Mouse (Mus musculus): ENCODE results near the gene Lrrc8c. TPM values are rescaled to one million over a fixed set of nuclear protein-coding genes. Genes with fewer than 3 reads are reported as not detected.

Gene Lrrc8c
- polyA plus RNA-seq, 1 experiment from 2014 or later = 23.0 TPM

DNA sequence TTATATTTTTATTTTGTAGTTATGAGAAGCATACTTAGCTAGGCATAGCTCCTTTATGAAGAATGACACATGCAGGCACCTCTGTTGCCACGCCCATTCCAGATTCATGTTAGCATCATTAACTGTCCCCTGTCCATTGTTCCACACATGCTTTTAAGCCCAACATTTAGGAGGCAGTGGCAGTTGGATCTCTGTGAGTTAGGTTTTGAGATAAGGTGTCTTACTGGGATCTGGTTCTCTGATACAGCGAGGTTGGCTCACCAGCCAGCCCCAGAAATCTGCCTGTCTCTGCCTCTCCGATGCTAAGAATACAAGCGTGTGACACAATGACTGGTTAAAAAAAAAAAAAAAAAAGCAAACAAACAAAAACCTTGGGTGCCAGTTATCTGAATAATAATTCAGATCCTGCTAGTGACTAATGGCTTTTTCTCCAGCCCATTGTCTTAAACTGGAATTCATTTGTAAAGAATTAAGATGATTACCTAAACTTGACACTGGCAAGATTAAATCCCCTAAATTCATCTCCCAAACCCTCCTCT lies 7.0 kb downstream of the Lrrc8c start:
- Histone ChIP-seq H3K4me3 (ENCODE audit: low read depth, low read length) (no peak overlapping the region), H3K9me3 (ENCODE audit: low read length) (no peaks in the 10 kb centered on the region), H3K36me3 (ENCODE audit: insufficient read depth, low read length) (no peaks in the 10 kb centered on the region), H3K9ac (replicated peaks; ENCODE audit: low read depth) (no peak overlapping the region), H3K27me3 (replicated peaks; ENCODE audit: insufficient read depth, low read length) (no peaks in the 10 kb centered on the region), H3K4me2 (replicated peaks; ENCODE audit: low read depth, low read length) (no peak overlapping the region), H3K27ac (ENCODE audit: low read length) (no peak overlapping the region), H3K4me1 (ENCODE audit: insufficient read depth, low read depth, low read length) (peaks cover 18% of the 10 kb centered on the region; the same call in 1 of the 2 replicates)
- no peak for DNase-seq (ENCODE audit: low spot score)
- 82% methylated on average over 4 of the region's 4 CpGs for WGBS
- TF ChIP-seq CTCF (IDR thresholded peaks at IDR 0.05) (no peak), EP300 (IDR thresholded peaks at IDR 0.05) (no peak)
- no peak for ATAC-seq

DNA sequence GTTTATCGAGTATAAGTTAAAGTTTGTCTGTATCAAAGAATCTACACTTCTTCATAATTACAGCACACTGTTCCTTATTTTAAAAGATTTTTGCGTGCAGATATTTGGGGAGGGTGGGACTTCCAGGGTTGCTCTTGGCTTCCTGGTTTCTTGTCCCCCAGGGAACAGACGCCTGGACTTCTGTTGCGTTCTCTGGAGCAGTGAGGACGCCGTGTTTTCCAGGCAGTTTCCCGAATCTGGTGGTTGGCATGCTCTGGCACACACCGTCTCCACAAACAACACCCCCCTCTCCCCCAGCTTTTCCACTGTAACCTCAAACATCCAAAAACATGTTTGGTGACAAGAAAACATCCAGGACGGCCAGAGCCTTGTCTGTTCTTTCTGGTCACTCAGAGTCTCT lies 7.6 kb downstream of the Lrrc8c start:
- no peak for ATAC-seq
- Histone ChIP-seq H3K27me3 (replicated peaks; ENCODE audit: insufficient read depth, low read length) (no peaks in the 10 kb centered on the region), H3K9me3 (ENCODE audit: low read length) (no peaks in the 10 kb centered on the region), H3K4me1 (ENCODE audit: insufficient read depth, low read depth, low read length) (peaks cover 20% of the 10 kb centered on the region; the same call in 1 of the 2 replicates), H3K27ac (ENCODE audit: low read length) (no peak overlapping the region), H3K4me2 (replicated peaks; ENCODE audit: low read depth, low read length) (no peak overlapping the region), H3K4me3 (ENCODE audit: low read depth, low read length) (no peak overlapping the region), H3K36me3 (ENCODE audit: insufficient read depth, low read length) (no peaks in the 10 kb centered on the region), H3K9ac (replicated peaks; ENCODE audit: low read depth) (no peak overlapping the region)
- no peak for TF ChIP-seq CTCF (IDR thresholded peaks at IDR 0.05)
- no peak for TF ChIP-seq EP300 (IDR thresholded peaks at IDR 0.05)
- 89% methylated on average over 9 of the region's 9 CpGs for WGBS
- no peak for DNase-seq (ENCODE audit: low spot score)

DNA sequence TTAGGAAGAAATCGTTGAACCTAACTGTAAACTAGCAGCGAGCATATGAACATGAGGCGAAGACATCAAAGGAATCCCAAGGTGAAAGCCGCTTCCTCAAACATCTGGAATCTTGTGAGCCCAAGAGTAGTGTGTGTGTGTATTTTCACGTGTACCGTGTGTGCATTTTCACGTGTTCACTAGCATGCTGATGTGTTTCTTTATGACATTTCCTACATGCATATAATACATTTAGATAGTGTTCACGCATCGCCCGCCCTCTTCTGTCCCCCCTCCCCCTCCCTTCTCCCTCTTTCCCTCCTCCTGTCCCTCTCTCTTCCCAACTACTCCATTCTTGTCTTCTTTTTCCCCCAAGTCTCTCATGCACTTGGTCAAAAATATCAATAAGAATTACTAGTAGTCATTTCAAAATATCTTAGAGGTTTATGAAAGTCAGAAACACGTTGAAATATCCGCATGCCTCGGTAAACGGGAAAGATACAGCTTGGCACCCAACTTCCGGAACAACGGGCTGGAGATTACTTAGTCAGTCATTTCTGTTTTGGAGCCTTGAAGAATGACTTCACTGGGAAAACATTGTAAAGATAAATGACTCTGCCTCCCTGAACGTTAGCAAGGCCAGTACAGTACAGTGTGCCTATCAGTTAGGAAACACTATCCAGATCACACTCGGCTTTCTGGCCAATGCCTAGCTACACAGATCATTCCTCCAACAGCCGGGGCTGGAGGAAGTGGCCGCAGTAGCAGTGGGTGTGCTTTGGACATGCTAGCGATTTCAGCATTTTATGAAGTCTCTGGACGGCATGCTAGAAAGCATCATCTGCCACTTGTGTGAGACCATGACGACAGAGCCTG lies 8.5 kb downstream of the Lrrc8c start:
- peak; percentile 23; the same call in 1 of the 2 replicates for ATAC-seq
- H3K9ac ChIP-seq (replicated peaks; ENCODE audit: low read depth) = no peak overlapping the region
- H3K4me3 ChIP-seq (ENCODE audit: low read depth, low read length) = no peak overlapping the region
- H3K36me3 ChIP-seq (ENCODE audit: insufficient read depth, low read length) = no peaks in the 10 kb centered on the region
- H3K27me3 ChIP-seq (replicated peaks; ENCODE audit: insufficient read depth, low read length) = no peaks in the 10 kb centered on the region
- 71% methylated on average over 23 of the region's 23 CpGs for WGBS
- peak; percentile 31 for DNase-seq (ENCODE audit: low spot score)
- H3K27ac ChIP-seq (ENCODE audit: low read length) = no peak overlapping the region
- H3K9me3 ChIP-seq (ENCODE audit: low read length) = no peaks in the 10 kb centered on the region
- no peak overlapping the region for H3K4me2 ChIP-seq (replicated peaks; ENCODE audit: low read depth, low read length)
- TF ChIP-seq CTCF (IDR thresholded peaks at IDR 0.05) (no peak), EP300 (IDR thresholded peaks at IDR 0.05) (peak; percentile 18; the same call in 1 of the 2 replicates)
- H3K4me1 ChIP-seq (ENCODE audit: insufficient read depth, low read depth, low read length) = peaks cover 20% of the 10 kb centered on the region; the same call in 1 of the 2 replicates

DNA sequence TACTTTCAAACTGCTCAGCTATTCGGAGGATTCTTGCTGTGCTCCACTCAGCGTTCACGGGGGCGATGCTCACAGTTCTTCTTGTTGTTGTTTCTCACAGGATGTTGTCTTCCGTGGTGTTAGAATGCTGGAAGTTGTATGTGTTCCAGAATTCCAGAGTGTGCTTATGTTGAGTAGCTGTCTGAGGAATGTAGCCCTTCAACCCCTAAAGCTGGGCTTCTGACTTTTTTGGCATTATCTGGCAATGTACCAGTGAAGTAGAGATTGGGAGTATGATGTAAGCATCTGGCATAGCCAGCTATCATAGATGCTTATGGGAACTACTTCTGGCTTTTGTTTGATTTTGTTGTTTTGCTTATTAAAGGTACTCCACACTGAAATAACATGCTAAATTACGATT lies 11.4 kb downstream of the Lrrc8c start:
- Histone ChIP-seq H3K36me3 (ENCODE audit: insufficient read depth, low read length) (no peaks in the 10 kb centered on the region), H3K4me1 (ENCODE audit: insufficient read depth, low read depth, low read length) (peaks cover 20% of the 10 kb centered on the region; the same call in 1 of the 2 replicates), H3K9ac (replicated peaks; ENCODE audit: low read depth) (no peak overlapping the region), H3K27ac (ENCODE audit: low read length) (no peak overlapping the region), H3K9me3 (ENCODE audit: low read length) (no peaks in the 10 kb centered on the region), H3K4me3 (ENCODE audit: low read depth, low read length) (no peak overlapping the region), H3K27me3 (replicated peaks; ENCODE audit: insufficient read depth, low read length) (no peaks in the 10 kb centered on the region), H3K4me2 (replicated peaks; ENCODE audit: low read depth, low read length) (no peak overlapping the region)
- 38% methylated on average over 6 of the region's 6 CpGs for WGBS
- ATAC-seq (peak; percentile 37; the same call in 1 of the 2 replicates), DNase-seq (ENCODE audit: low spot score) (peak; percentile 43)
- TF ChIP-seq CTCF (IDR thresholded peaks at IDR 0.05) (no peak), EP300 (IDR thresholded peaks at IDR 0.05) (peak; percentile 39; the same call in 1 of the 2 replicates)

DNA sequence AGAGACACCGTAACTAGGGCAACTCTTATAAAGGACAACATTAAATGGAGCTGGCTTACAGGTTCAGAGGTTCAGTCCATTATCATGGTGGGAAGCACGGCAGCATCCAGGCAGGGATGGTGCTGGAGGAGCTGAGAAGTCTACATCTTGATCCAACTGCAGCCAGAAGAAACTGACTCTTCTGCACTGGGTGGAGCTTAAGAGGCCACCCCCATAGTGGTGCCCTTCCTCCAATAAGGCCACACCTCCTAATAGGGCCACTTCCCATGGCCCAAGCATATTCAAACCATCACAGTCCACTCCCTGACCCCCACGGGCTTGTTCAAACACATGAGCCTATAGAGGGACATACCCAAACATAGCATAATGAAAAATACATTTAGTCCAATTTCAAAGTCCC lies 16.0 kb downstream of the Lrrc8c start:
- Histone ChIP-seq H3K9me3 (ENCODE audit: low read length) (no peaks in the 10 kb centered on the region), H3K36me3 (ENCODE audit: insufficient read depth, low read length) (no peaks in the 10 kb centered on the region), H3K4me2 (replicated peaks; ENCODE audit: low read depth, low read length) (no peak overlapping the region), H3K4me1 (ENCODE audit: insufficient read depth, low read depth, low read length) (peaks cover 12% of the 10 kb centered on the region; the same call in 1 of the 2 replicates), H3K4me3 (ENCODE audit: low read depth, low read length) (no peak overlapping the region), H3K27me3 (replicated peaks; ENCODE audit: insufficient read depth, low read length) (no peaks in the 10 kb centered on the region), H3K27ac (ENCODE audit: low read length) (no peak overlapping the region), H3K9ac (replicated peaks; ENCODE audit: low read depth) (no peak overlapping the region)
- WGBS = 86% methylated on average over 3 of the region's 3 CpGs
- ATAC-seq = no peak
- no peak for TF ChIP-seq EP300 (IDR thresholded peaks at IDR 0.05)
- no peak for TF ChIP-seq CTCF (IDR thresholded peaks at IDR 0.05)
- no peak for DNase-seq (ENCODE audit: low spot score)

DNA sequence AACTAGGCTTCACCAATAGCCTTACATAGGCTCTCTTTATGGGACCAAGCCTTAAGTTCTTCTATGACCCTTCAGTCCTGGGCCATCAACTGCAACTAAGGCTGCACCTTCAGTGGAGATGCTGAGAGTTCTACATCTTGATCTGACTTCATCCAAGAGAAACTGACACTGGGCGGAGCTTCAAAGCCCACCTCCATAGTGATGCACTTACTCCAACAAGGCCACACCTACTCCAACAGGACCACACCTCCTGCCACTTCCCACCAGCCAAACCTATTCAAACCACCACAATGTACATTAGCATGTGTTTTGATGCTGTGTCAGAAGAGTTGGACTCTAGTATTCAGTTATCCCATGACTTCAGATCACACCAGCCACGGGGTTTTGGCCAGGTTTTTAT lies 17.0 kb downstream of the Lrrc8c start:
- TF ChIP-seq CTCF (IDR thresholded peaks at IDR 0.05) (no peak), EP300 (IDR thresholded peaks at IDR 0.05) (no peak)
- no peaks in the 10 kb centered on the region for H3K36me3 ChIP-seq (ENCODE audit: insufficient read depth, low read length)
- WGBS = 95% methylated on average over 2 of the region's 2 CpGs
- H3K4me2 ChIP-seq (replicated peaks; ENCODE audit: low read depth, low read length) = no peak overlapping the region
- H3K4me1 ChIP-seq (ENCODE audit: insufficient read depth, low read depth, low read length) = peaks cover 3% of the 10 kb centered on the region; the same call in 1 of the 2 replicates
- ATAC-seq (no peak), DNase-seq (ENCODE audit: low spot score) (no peak)
- no peak overlapping the region for H3K9ac ChIP-seq (replicated peaks; ENCODE audit: low read depth)
- H3K4me3 ChIP-seq (ENCODE audit: low read depth, low read length) = no peak overlapping the region
- H3K9me3 ChIP-seq (ENCODE audit: low read length) = no peaks in the 10 kb centered on the region
- H3K27me3 ChIP-seq (replicated peaks; ENCODE audit: insufficient read depth, low read length) = no peaks in the 10 kb centered on the region
- no peak overlapping the region for H3K27ac ChIP-seq (ENCODE audit: low read length)
